Mouse (Mus musculus) heart, postnatal 14 days (tissue): ENCODE data around the gene Baiap2l1. TPM values are rescaled to one million over a fixed set of nuclear protein-coding genes. Genes with fewer than 3 reads are reported as not detected.

Experiments
- DNase-seq, 2 experiments: peaks; one replicate each; pipeline ENCODE4 v3.0.0; 2021 to 2022
- intact Hi-C: fragments of 180-260 bp; cut with DNase I; formaldehyde crosslinking; loops from one replicate; pipeline ENCODE4 v1.15.1; 2025
- total RNA-seq, 2 experiments: library from RNA; stranded (reverse); gene quantifications; 2 replicates each; pipeline ENCODE4 v1.2.3; 2021

Baiap2l1 gene
- total RNA-seq, 2 experiments from 2014 or later: 5.7 to 5.9 TPM

GRCm38 (mm10) chr5:144261309-144261708 is 96.6 kb downstream of the Baiap2l1 start:
- DNase-seq: no peak
- intact Hi-C loops: no loop called here

DNA sequence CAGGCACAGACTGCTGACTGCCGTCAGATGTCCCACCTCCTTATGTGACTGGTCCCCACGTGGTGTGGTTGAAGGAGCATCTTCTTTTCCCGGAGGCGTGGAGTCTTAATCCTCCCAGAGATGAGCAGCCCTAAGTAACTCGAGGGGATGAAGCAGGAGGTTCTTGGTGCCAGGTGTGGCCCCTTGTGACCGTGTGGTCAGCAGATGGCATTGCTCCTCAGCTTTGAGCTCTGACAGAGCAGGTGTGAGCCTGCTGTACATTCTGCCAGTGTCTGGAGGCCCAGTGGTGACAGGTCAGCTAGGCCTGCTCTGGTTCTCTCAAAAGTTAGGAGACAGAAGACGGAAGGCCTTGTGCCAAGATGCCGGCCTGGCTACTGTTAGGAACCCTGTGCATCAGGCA is 97.4 kb downstream of the Baiap2l1 start:
- no peak for DNase-seq
- intact Hi-C loops: no loop called here

- intact Hi-C loops: no loop called here
- DNase-seq: no peak
These were observed 98.7 kb downstream of the Baiap2l1 start for GRCm38 (mm10) chr5:144259228-144259627.

- DNase-seq: no peak
- intact Hi-C loops: no loop called here
These were observed 99.2 kb downstream of the Baiap2l1 start for GRCm38 (mm10) chr5:144258687-144259086.

DNA sequence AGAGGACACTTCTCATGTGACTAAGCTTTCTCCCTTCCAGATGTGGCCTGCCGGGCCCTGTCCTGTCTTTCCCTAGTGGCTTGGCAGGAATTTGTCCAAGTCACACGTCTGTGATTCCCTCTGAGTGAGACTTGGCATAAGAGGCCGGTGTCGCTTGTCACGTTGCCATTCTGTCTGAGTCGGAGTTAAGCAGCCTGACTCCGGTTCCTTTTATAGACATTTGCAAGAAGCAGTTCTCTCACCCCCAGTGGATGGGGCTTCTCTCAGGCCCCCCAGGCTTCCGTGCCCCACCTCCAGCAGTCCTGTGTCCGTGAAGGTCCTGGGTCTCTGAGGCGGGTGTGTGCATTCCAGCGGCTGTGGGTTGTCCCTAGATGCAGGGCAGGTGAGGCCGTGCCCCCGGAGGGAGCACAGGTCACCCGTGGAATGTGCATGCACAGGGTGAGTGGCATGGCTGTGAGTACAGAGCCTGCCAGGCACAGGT is 99.7 kb downstream of the Baiap2l1 start:
- intact Hi-C loops: no loop called here
- peak; percentile 73 to 81 for DNase-seq

- DNase-seq: no peak
- intact Hi-C loops: loop anchor here (2.0 kb wide), 1 partner anchor 35 kb away; the partner anchor contains the start of gene Tecpr1
These were observed 100.3 kb downstream of the Baiap2l1 start for GRCm38 (mm10) chr5:144257451-144258110.

DNA sequence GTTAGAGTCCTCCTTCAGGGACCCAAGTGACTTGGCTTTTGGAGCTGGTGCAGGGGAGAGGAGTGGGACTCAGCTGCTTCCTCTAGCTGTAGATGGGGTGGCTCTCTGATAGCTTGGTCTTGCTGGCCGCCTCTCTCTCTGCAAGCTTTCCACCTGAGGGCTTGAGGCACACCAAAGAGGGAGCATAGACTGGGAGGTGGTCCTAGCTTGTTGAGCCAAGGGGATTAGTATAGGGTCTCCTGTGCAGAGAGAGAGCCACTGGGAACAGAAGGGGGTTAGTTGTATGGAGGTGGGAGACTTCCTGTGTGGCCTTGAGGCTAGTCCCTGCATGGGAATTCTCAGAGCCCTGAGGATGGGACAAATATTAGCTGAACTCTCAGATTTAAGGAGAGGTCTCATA is 101.0 kb downstream of the Baiap2l1 start:
- intact Hi-C loops: loop anchor here (2.0 kb wide), 1 partner anchor 34 kb away; the partner anchor contains the start of gene Tecpr1
- no peak for DNase-seq

DNA sequence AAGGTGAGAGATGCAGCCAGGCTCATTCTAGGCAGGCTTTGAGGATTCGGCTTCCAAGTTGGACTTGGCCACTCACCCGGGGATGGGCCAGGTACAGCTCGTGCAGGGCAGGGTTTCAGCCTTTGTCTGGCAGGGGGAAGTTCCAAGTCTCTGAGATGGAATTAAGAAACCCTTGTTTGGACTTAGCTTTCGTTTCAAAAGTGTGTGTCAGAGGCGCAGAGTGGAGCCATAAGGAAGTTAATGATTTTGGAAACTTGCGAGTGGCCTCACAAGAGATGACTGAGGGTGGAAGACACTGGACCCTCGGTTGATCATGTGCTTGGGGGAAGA is 101.4 kb downstream of the Baiap2l1 start:
- no peak for DNase-seq
- intact Hi-C loops: loop anchor here (2.0 kb wide), 1 partner anchor 34 kb away; the partner anchor contains the start of gene Tecpr1

DNA sequence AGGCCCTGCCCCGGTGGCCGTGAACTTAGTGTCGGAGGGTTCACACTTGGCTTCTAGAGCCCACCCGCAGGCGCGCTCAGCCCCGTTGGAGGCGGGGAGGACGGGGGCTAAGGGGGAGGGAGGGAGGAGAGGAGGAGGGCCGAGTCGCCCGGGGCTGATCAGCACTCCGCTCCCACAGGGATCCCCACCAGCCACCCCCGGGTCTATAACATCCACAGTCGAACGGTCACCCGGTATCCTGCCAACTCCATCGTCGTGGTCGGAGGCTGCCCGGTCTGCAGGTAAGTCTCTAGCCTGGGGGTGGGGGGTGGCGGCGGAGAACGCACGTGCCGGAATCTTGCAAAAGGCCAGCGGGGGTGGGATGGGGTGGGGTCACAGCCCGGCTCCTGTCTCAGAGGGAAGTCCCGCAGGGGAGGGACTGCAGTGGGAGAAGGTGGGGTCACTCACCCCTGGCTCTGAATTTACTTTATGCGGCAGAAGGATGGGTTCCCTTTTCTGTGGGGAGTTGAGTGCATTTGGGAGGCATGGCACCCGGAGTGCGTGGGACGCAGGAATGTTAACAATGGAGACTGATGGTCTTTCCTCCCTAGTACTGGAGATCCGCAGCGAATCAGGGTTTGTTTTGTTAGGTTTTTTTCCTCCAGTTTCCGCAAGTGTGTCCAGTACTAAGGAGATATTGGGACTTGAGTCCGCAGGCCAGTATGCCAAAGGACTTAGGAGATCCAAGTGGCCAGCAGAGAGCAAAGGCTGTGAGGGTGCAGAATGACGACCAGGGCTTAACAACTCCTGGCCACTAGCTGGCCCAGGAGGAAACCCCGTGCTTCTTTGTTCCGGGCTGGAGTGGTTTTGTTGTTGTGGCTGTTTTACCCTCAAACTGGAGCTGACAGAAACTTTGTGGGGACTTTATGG is 102.0 kb downstream of the Baiap2l1 start:
- intact Hi-C loops: loop anchor here (2.0 kb wide), 1 partner anchor 33 kb away; the partner anchor contains the start of gene Tecpr1
- DNase-seq: peak; percentile 60 to 66

DNA sequence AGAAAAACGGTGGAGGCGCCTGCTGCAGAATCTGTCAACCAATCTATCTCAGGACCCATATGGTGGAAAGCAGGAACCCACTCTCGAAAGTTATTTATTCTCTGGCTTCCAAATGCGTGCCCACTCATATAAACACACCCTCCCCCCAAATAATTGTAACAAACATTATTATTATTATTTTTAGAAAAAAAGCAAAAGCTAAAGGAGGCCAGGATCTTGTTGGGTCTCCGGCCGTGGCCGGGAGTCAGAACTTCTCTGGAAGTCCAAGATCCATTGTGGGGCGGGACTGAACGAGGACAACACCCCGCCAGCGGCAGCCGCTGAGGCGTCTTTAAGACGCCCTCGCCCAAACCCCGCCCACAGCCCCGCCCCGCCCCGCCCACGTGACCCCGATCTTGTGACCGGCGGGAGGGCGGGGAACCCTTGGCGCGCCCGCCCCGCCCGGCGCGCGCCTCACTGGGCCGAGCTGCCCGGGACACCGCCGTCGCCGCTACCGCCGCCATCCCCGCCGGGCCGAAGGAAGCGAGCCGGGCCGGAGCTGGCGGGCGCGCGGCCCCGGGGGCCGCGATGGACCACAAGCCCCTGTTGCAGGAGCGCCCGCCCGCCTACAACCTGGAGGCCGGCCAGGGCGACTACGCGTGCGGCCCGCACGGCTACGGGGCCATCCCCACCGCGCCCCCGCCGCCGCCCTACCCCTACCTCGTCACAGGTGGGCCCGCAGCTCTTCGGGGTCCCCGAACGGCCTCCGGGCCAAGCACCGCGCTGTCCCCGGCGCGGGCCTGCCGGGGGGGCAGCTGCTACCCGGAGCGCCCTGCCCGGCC is 102.9 kb downstream of the Baiap2l1 start:
- intact Hi-C loops: no loop called here
- peak; percentile 87 to 89 for DNase-seq

DNA sequence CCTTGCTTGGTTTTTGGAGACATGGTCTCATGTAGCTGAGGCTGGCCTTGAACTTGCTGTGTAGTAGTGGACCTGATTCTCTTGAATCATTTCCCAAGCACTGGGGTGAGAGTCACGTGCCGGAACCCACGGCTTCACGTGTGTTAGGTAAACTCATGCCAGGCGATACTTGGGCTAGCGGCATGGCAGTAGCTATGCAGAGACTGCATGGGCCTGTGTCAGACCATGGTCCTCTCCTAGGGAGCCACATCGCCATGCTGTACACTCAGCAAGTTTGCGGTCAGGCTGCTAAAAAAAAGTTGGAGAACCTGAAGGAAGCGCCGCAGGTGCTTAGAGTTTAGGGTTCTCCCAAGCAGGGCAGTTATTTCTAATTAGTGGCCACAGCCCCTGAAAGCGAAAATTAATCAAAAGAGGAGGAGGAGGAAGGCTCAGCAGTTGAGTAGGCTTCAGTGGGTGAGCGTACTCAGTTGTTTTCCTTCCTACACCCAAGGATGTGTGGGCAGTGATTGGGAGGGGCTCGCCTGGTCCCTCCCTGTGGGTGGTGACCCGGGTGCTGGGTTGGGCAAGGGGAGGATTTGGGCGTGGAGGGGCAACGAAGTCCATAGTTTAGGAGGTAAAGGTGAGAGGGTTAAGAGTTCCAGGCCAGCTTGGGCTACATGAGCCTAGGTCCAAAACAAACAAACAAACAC is 103.6 kb downstream of the Baiap2l1 start:
- DNase-seq: peak; percentile 59 to 68
- intact Hi-C loops: no loop called here

DNA sequence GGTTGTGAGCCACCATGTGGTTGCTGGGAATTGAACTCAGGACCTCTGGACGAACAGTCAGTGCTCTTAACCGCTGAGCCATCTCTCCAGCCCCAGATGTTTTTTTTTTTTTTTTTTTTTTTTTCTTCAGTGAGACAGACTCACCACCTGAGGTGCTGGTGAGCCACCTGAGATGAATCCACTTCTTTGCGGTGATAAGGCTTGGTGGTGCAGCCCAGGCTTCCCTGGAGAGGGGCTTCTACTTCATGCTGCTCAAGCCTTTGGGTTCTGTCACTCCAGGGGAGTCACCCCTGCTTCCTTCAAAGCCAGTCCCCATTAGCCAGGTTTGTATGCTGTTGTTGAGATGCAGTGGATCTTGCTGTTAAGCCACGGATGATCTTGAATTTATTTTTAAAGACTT is 104.7 kb downstream of the Baiap2l1 start:
- DNase-seq: no peak
- intact Hi-C loops: no loop called here

DNA sequence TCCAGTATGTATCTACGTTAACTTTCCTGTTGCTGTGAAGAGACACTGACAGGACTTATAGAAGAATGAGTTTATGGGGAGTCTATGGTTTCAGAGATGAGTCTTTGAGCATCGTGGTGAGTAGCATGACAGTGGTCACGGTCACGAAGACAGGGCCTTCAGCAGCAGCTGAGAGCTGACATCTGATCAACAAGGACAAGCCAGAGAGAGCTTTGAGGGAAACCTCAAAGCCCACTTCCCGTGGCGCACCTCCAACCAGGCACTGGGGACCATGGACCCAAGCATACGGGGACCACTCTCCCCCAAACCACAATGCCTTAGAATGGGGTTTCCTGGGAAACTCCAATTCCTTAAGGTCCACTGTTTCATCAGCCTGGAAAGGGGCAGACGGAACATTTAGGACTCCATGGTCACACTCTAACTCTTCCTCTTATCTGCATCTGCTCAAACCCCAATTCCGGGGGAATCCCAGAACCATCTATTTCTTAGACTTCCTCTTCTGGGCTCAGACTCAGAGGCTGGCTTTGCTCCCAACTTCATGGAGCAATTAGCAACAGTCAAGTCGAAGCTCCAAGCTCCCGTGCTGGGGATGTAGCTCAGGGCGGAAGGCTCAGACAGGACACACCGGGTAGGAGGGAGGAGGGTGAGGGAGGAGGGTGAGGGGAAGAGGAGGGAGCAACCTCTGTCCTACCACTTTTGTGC is 105.9 kb downstream of the Baiap2l1 start:
- DNase-seq: peak in 1 of 2 experiments; percentile 28
- intact Hi-C loops: no loop called here

GRCm38 (mm10) chr5:144249871-144250270 is 108.0 kb downstream of the Baiap2l1 start:
- intact Hi-C loops: no loop called here
- no peak for DNase-seq

DNA sequence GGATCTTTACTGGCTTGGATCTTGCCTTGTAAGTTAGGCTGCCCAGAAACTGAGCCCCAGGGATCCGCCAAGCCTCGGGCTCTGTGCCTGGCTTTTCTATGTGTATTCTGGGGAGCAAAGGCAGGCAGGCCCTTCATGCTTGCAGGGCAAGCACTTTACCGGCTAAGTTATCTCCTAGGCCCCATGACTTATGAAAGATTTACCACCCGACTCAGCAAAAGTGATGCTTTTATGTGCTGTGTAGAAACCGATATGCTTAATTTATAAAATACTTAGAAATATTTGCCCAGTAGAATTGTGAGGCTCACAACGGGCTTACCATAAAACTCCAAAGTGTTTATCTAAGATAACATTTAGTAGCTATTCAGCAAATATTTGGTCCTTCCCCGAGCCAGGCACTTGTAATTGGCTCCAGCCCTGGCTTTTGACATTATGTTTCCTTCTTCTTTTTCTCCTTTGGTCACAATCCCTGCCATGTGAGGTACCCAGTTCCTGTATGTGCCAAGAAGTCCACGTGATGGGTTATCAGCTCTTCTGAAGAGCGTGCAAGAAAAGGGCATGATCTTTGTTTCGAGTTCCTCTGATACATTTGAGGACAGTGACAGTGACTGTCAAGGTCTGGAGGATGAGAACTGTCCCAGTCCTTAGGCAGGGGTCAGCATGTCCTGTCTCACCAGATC is 109.9 kb downstream of the Baiap2l1 start:
- intact Hi-C loops: no loop called here
- peak in 1 of 2 experiments; percentile 40 for DNase-seq

GRCm38 (mm10) chr5:144247307-144247706 is 110.6 kb downstream of the Baiap2l1 start:
- intact Hi-C loops: no loop called here
- no peak for DNase-seq

DNA sequence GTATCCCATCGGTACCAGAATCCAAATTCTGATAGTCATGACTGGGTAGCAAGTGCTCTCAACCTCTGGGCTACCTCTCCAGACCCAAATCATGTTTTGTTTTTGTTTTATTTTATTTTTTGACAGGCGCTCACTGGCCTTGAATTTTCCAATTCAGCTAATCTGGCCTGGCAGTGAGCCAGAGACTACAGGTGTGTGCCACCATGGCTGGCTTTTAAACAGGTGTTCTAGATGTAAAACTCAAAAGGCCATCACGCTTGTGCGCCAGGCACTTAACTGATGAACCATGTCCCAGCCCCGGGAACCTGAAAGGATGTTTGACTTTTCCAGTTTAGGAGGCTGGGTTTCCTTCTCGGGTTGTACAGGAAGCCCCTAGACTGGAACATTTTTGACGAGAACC is 111.2 kb downstream of the Baiap2l1 start:
- DNase-seq: no peak

GRCm38 (mm10) chr5:144245592-144245991 is 112.3 kb downstream of the Baiap2l1 start:
- intact Hi-C loops: no loop called here
- no peak for DNase-seq

More for the DNA sequence above, 111.2 kb downstream of the Baiap2l1 start:
- intact Hi-C loops: no loop called here
